Mouse (Mus musculus) monocyte, adult 2 months (primary cell): ENCODE results near the gene Myo1b.

ENCODE experiments used
- DNase-seq, 2 experiments: peaks; one replicate each; pipeline ENCODE4 v3.0.0; 2022; ENCODE audit warnings: low spot score in 2 of 2, low read depth in 1 of 2

Myo1b gene

GRCm38 (mm10) chr1:51915576-51916156, at the start of gene Myo1b:
Gene Myo1b, minus strand, starts transcription at chr1:51916071.
- DNase-seq = no peak

GRCm38 (mm10) chr1:51964647-51965046, 48.8 kb upstream of the Myo1b start:
- DNase-seq = no peak

GRCm38 (mm10) chr1:51947116-51947515, 31.2 kb upstream of the Myo1b start:
- no peak for DNase-seq

- DNase-seq = no peak
These were observed 28.9 kb upstream of the Myo1b start for GRCm38 (mm10) chr1:51944755-51945154.

GRCm38 (mm10) chr1:51938357-51938756, 22.5 kb upstream of the Myo1b start:
- DNase-seq = peak in 1 of 2 experiments; percentile 37

- DNase-seq = no peak
These were observed 19.1 kb upstream of the Myo1b start for GRCm38 (mm10) chr1:51935006-51935405.

- peak; percentile 31 to 38 for DNase-seq
These were observed 18.5 kb upstream of the Myo1b start for GRCm38 (mm10) chr1:51934176-51934924.

GRCm38 (mm10) chr1:51932826-51933225, 17.0 kb upstream of the Myo1b start:
- no peak for DNase-seq

- DNase-seq = no peak
These were observed 15.7 kb upstream of the Myo1b start for GRCm38 (mm10) chr1:51931561-51931960.

GRCm38 (mm10) chr1:51930584-51930983, 14.7 kb upstream of the Myo1b start:
- peak; percentile 40 to 48 for DNase-seq

- no peak for DNase-seq
These were observed 13.7 kb upstream of the Myo1b start for GRCm38 (mm10) chr1:51929557-51929956.

- no peak for DNase-seq
These were observed 6.9 kb upstream of the Myo1b start for GRCm38 (mm10) chr1:51922820-51923219.

GRCm38 (mm10) chr1:51916276-51916675, 405 bp upstream of the Myo1b start:
- no peak for DNase-seq

- DNase-seq = no peak
These were observed 758 bp downstream of the Myo1b start for GRCm38 (mm10) chr1:51915051-51915575.

GRCm38 (mm10) chr1:51914095-51914494, 1.8 kb downstream of the Myo1b start:
- DNase-seq = no peak

- DNase-seq = no peak
These were observed 2.6 kb downstream of the Myo1b start for GRCm38 (mm10) chr1:51913071-51913814.

- DNase-seq = no peak
These were observed 4.5 kb downstream of the Myo1b start for GRCm38 (mm10) chr1:51911331-51911730.

GRCm38 (mm10) chr1:51909204-51909603, 6.7 kb downstream of the Myo1b start:
- DNase-seq = no peak

- peak in 1 of 2 experiments; percentile 12 for DNase-seq
These were observed 8.1 kb downstream of the Myo1b start for GRCm38 (mm10) chr1:51907821-51908220.

GRCm38 (mm10) chr1:51906206-51906906, 9.5 kb downstream of the Myo1b start:
- no peak for DNase-seq

GRCm38 (mm10) chr1:51905073-51905472, 10.8 kb downstream of the Myo1b start:
- no peak for DNase-seq
